Mouse (Mus musculus) right cerebral cortex, postnatal 10 days (tissue): Measurements from ENCODE around the gene Pmf1.
A peak's percentile ranks its signal among the peaks of the same experiment; 100 is the strongest.
"Not testable (repeated sequence)": the region's sequence is repeated elsewhere in the genome, so short reads cannot be mapped to it uniquely, and the experiment has no call there.

Source experiments
- DNase-seq, 2 experiments: peaks; one replicate each; pipeline ENCODE4 v3.0.0; 2021; ENCODE audit warnings: low spot score in 2 of 2

Pmf1 gene

DNA sequence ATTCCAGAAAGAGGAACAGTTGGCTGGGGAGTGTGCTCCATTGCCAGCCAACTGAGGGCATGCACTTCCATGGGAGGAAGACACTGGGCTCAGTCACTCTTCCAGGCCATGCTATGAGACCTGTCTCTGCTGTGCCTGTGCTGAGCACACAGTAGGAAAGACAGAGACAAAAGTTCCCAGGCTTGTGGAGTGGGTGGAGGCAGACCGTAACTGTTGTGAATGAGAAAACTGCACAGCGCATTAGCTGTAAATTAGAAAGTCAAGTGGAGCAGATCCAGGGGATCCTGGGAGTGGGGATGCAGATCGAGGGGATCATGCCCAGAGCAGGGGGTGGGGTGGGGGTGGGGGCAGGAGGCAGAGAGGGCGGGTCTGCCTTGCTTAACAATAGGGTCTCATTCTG lies 29.5 kb upstream of the Pmf1 start:
- DNase-seq, result no peak

DNA sequence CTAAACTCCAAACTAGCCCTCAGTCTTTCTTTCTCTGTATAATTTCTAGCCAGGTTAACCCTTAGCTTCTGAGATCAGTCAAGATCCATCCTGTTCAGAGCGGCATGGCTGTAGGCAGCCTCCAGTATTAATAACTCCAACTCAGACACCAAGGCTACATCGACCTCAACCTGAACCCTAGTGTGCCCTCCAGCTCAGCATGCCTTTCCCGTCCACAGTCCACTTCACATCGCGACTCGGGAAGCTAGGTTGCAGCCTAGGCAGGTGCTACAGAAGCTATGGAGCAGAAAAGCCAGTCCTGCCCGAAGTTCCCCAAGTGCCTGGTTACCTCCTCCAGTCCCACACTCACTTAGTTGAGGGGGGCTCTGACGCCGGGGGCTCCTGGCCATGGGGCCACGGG lies 27.3 kb upstream of the Pmf1 start:
- no peak for DNase-seq

- peak; percentile 63 to 67 for DNase-seq
Measured at GRCm38 (mm10) chr3:88436395-88437201, 26.5 kb upstream of the Pmf1 start.

DNA sequence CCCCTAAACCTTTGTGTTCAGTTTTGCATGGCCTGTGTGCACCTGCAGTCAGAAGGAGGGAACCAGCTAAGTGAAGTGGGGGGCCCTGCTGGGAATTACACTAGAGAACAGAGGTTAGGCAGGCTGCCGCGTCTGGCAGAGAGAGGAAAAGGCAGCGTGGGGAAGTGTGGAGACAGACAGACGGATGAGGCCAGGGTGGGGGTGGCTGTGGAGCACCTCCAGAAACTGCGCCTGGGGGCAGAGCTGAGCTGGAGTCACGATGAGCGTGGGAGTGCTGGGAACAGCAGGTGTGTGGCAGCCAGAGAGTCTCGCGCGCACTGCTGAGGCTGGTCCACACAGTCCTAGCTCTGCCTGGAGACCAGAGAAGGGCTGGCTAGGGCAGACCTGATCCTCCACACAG lies 25.4 kb upstream of the Pmf1 start:
- peak; percentile 75 to 84 for DNase-seq

DNA sequence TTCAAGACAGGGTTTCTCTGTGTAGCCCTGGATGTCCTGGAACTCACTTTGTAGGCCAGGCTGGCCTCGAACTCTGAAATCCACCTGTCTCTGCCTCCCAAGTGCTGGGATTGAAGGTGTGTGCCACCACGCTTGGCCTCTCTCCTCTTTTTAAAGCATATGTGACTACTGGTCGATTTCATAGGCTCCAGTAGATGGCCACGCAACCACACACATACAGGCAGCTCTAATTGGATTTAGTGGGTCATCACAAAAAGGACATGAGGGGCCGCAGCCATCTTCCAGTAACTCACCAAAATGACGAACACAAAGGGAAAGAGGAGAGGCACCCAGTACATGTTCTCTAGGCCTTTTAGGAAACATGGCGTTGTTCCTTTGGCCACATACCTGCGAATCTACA lies 18.5 kb upstream of the Pmf1 start:
- not testable (repeated sequence) for DNase-seq

DNA sequence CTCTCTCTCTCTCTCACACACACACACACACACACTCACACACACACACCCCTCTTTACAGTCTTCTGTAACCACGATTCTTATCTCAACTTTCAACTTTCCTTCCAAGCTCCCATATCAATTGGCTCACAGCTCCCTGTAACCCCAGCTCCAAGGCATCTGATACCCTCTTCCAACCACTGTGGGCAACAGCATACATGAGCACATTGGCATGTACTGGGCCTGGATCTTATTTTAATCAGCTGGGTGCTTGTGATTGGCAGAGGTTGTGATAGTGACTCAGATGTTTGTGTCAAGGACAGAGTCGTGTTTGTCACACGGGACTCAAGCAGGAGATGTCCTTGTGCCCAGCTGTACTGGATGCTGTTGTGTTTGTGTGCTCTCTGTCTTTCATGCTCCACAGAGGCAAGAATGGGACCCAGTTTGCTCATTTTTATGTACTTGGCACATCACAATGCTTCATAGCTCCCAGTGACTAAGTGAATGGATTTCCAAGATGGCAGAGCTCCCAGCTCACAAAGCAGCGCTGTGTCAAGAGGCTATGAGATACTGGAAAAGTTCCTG lies 17.3 kb upstream of the Pmf1 start:
- DNase-seq, result no peak

DNA sequence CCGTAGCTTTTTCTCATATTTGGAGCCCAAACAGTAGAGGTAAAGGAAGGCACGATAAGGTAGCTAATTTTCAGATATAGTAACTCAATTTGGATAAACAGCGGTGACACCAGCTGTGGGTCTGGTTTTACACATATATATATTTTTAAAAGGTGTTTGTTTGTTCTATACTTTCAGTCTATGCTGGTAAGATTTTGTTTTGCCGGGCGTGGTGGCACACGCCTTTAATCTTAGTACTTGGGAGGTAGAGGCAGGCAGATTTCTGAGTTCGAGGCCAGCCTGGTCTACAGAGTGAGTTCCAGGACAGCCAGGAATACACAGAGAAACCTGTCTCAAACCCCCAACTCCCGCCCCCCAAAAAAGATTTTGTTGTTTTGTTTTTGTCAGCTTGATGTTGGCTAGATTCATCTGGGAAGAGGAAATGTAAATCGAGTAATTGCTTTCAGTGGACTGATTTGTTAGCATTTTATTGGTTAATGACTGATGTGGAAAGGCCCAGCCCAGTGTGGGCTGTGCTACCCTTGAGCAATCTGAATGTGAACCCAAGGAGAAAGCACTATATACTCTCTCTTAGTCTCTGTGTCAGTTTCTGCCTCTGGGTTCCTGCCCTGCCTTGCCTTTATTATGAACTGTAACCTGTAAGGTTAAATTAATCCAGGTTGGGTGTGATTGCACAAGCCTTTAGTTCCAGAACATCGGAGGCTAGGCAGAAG lies 15.7 kb upstream of the Pmf1 start:
- no peak for DNase-seq

DNA sequence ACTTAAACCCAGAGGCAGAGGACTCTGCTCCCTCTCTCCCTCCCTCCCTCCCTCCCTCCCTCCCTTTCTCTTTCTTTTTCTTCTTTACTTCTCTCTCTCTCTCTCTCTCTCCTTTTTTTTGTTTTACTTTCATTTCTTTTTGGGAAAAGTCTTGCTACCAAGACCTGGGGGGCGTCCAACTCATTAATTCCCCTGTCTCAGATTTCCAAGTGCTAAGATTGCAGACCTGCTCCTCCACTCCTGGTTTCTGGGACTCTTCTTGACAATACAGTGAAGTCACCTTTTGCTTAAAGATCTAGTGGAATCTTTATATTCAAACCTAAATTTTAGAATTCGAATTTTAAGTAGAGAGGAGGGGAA lies 15.2 kb upstream of the Pmf1 start:
- DNase-seq, result no peak

DNA sequence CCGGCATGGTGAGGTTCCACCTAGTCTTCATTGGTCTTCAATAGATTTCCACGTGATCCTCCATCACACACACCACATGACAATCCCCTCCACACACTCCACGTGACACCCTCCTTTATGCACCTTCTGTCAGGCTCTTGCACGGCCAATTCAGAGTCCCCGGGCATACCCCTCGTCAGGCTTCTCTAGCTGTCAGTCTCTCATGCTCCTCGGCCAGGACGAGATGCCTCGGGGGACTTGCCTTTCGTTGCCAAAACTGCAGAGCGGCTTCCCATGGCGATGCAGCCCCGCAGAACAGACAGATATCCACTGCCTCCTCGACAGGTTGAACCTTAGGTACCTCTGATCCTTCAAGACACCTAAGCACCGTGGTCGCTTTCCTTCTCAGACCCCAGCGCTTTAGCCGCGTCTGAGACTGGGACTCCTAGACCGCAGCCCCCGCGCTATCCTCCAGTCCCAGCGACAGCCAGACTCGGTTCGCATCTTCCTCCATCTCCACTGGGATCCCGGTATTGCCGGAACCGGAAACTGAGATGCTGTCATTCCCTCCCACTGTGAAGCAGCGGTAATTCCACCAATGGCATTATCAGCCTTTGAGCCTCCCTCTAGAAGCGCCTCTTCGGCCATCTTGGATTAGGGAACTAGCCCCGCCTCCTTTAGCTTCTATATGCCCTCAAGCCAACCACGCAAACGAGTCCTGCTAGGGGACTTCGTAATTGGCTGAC lies 14.6 kb upstream of the Pmf1 start, which contains the start of gene Slc25a44:
TSS of gene Slc25a44 (minus strand) at position 535 of the 725 bp plus-strand sequence.
- DNase-seq, result peak; percentile 96 to 98

DNA sequence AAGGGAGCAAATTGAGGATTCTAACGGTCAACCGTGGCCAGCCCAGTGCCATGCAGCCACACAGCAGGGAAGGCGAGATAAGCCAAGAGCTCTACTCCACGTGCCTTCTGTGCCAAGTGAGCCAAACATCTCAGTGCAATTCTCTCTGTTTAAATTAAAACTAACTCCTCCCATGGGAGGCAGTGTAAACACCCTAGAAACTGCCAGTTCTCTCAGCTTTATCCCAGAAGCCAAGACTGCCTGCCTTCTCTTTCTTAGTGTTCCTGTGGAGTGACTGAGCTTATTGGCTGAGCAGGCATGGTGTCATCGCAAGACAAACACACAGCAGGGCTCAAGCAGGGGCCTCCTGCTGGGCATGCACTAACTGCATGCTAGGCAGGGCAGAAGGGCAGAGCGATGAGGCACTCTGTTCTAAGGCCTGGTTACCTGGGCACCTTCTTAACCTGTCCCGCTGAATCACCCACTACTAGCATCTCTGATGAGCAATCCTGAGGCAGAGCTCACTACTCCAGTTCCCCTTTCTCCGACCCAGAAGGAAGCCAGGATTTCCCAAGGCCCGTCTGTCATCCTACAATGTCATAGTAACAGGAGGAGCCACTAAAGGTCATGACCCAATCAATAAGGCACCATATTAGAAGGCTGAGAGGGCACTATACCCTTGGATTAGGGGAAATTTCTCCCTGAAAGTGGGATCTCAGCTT lies 12.0 kb upstream of the Pmf1 start:
- DNase-seq, result peak in 1 of 2 experiments; percentile 49

GRCm38 (mm10) chr3:88420771-88421170 lies 10.6 kb upstream of the Pmf1 start:
- no peak for DNase-seq

GRCm38 (mm10) chr3:88418016-88418415 lies 7.9 kb upstream of the Pmf1 start:
- DNase-seq, result no peak

DNA sequence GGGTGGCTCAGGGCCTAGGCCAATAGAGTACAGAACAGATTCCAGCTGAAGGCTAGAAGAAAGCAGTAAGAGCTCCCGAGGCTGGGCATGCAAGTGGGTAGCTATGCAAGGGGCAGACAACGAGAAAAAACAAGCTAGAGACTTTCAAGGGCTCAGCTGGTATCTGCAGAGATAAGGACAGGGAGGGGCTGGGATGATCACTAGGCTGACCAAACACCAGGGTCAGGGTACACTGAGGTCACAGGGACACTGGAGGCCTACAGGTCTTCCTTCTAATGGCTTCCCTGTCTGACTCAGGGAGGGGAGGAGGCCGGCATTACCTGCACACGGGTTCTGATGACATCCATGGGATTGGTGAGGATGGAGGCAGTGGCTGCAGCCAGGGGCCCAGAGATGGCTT lies 5.5 kb upstream of the Pmf1 start:
- no peak for DNase-seq

- DNase-seq, result no peak
Measured at GRCm38 (mm10) chr3:88412636-88413035, 2.5 kb upstream of the Pmf1 start.

GRCm38 (mm10) chr3:88411681-88412080 lies 1.6 kb upstream of the Pmf1 start:
- no peak for DNase-seq

GRCm38 (mm10) chr3:88410645-88411031 lies 507 bp upstream of the Pmf1 start:
- peak in 1 of 2 experiments; percentile 21 for DNase-seq

GRCm38 (mm10) chr3:88408953-88409352 lies 1.2 kb downstream of the Pmf1 start:
- no peak for DNase-seq

GRCm38 (mm10) chr3:88407529-88407928 lies 2.6 kb downstream of the Pmf1 start:
- no peak for DNase-seq

DNA sequence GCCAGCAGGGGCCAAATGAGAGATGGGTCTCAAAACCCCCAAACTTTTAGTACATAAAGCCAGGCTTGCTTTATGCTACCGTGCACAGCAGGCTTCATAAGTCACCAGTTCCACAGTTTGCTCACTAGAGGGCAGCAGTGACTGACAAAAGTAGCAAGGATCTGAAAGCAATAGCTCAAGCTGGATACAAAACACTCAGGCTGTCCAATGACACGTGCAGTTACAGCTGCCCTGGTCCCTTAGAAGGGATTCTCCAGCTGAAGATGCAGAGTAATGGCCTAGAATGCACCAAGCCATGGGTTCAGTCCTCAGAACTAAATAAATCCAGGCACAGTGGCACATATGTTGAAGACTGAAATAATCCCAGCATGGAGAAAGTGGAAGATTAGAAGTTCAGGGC lies 3.0 kb downstream of the Pmf1 start:
- peak; percentile 79 to 81 for DNase-seq

- DNase-seq, result no peak
Measured at GRCm38 (mm10) chr3:88403522-88404230, 6.5 kb downstream of the Pmf1 start.

DNA sequence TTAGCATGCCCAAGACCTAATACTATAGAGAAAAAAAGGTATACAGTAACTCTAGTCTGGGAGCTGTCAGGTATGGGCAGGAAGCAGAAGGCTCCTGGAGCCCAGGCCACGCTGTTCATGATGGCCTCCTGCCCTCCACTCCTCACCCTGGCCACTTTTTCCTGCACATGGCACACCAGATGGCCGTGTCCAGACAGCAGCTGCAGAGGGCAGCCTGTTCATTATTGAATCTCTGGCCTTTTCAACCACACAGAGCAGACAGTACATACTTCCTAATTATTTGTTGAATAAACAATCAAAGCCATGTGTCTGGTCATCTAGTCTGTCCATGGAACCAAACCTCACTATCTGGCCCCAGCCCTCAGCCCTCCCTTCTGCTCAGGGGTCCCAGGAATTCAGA lies 11.5 kb downstream of the Pmf1 start:
- no peak for DNase-seq
